Mouse (Mus musculus): ENCODE measurements around the gene Shb.

DNA sequence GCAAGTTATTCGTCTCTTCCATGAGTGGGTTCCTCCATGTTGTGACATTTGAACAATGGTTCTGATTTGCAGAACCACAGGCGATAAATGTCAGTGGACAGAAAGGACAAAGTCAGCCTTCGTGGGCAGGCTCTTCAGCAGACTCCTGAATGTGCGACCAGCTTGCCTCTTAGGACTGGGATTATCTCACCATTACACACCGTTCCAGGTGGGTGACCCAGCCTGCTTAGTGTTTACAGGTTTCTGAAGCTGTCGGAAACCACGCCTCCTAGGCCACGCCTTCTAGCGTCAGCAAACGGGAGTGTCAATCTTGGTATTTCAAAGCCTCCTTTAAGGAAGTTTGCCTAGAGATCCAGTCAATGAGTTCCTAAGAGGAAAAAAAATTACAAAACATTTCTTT, 123.0 kb downstream of the Shb start:
- TF ChIP-seq CTCF (IDR thresholded peaks at IDR 0.05; ENCODE audit: low read depth) (0 out of 2 replicates have a peak, but pooled peaks have one; percentile 8), EP300 (IDR thresholded peaks at IDR 0.05; ENCODE audit: low read depth) (no peak)

All from heart, postnatal 0 days (tissue).